Mouse (Mus musculus) lung, adult 10 weeks (tissue): ENCODE data around the gene Ddx50. TPM values are rescaled to one million over a fixed set of nuclear protein-coding genes. Genes with fewer than 3 reads are reported as not detected.

Source experiments
- polyA plus RNA-seq: library from polyadenylated mRNA; stranded (reverse); fragments of 350-450 nt; fragmentation: Illumina TruSeq; extraction: RNeasy Lipid Tissue Mini Kit (QIAGEN cat#74804); gene quantifications from one replicate; pipeline ENCODE4 v1.2.3, GENCODE M21; 2014; ENCODE audit warnings: low read depth, low replicate concordance; ENCODE audit not compliant: insufficient read depth

Ddx50 gene
- 53.1 TPM for polyA plus RNA-seq

DNA sequence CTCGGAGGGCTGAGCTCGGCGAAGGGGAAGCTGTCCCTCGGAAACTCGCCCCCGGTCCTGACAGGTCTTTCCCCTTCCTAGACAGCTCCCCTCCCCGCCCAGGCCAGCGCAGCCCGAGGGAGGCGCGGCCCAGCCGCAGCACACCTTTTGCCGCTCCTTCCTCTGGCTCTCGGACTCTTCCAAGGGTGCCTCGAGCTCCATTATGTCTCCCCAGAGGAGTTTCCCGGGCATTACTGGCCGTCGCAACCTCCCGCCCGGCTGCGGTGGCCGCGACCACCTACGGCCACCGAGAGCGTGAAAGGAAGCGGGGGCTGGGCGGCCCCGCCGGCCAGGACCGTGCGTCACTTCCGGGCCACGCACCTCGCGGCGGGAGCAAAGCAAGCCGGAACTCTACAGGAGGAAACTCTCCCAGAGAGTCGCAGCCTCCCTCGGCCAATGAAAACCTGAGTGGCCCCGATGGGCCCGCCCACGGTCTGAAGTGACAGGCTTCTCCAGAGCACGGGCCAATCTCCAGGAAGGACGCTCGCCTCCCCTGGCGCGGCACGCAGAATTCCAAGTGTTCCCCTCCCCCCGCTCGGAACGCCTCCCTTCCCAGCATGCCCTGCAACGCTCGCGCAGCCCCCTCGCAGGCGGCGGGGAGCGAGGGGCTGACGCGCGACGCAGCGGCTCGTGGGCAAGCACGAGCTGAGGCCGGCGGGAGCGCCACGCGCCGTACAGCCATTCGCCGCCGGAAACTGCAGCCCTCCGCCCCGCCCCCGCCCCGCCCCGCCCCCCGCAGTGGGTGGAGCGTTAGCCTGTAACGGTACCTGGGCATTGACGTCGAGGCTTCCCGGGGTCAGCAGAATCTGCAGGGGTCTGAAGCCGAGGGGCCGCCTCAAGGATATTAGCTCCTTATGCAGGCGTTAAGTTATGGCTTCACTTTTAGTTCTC is at the start of gene Ddx50:
TSS of gene Ddx50 (minus strand) at position 338 of the 930 bp plus-strand sequence.

DNA sequence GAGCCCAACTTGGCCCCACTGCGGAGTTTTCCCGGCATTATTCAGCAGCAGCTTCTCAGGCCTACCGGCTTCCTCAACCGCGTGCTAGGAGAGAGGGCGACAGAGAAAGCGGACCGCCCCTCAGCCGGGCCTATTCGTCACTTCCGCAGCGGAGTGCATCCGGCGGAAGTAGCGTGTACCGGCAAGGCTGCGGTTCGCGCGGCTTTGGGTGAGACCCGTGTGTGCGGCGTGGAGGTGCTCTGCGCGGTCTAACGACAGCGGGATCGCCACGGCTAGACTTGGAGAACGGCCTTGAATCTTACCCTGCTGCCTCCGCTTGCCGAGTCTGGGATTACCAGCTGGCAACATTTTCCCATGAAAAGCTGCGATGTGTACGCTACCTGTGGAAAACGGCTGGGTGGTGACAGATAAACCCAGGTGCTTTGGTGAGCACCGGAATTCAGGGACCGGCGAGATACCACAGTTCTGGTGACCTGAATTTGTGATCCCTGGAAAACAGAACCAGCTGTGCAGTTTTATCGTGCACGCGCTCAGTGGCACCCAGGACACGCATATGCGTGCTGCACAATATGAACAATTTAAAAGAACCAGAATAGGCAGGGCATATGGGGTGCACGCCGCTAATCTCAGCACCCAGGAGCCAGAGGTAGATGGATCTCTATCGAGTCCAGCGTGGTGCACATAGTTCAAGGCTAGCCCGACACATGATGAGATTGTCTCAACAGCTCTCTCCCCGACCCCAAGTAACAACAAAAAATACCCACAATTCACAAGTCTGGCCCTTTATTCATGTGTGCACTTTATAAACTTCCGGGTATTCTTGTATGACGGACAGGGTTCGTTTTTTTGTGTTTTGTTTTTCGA is 48.6 kb downstream of the Ddx50 start, which contains the start of gene Ddx21:
TSS of gene Ddx21 (minus strand) at position 105 of the 864 bp plus-strand sequence.

DNA sequence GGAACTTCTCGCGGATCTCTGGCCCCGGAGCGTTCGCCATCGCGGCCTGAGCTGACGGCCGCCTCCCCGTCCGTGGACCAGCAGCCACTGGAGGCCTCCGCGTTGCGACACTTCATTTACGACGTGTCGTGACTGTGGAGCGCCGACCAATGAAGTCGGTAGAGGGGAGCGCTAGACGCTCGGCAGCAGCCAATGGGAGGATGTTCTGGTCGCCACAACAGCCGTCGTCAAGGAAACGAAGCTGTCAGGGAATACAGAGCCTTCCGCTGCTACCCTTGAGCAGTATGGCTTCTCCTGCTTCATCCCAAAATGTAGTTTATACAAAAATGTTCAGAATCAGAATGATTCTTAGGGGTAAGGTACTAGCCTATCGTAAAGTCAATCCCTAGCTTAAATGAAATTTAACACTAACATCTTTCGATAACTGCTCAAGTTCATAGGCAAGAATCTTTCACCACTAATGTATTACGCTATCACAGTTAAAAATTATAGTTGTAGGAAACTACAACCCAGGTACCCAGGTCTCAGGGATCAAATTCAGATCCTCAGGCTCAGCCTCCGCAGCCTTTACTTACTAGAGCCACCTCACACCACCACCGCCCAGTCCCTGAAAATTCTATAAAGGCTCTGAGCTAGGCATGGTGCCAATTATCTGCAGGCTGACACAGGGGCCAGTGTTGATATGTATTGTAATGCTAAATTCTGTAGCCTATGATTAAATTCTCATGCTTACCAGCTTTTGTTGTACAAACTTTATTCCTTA is 72.5 kb downstream of the Ddx50 start, which contains the start of gene Kif1bp:
TSS of gene Kif1bp (minus strand) at position 120 of the 763 bp plus-strand sequence.

Other genes with a start within 250 kb of the Ddx50 start
- gene Hkdc1, start 228.7 kb downstream of the Ddx50 start, polyA plus RNA-seq: 3.0 TPM
- gene 4930507D05Rik, start 201.7 kb downstream of the Ddx50 start, polyA plus RNA-seq: not detected
- 8.4 TPM for gene Supv3l1, start 201.5 kb downstream of the Ddx50 start, polyA plus RNA-seq
- gene Vps26a, start 164.4 kb downstream of the Ddx50 start, polyA plus RNA-seq: 33.3 TPM
- gene Srgn, start 123.8 kb downstream of the Ddx50 start, polyA plus RNA-seq: 199 TPM
- 24.5 TPM for gene Kif1bp, start 72.8 kb downstream of the Ddx50 start, polyA plus RNA-seq
- gene Ddx21, start 48.9 kb downstream of the Ddx50 start, polyA plus RNA-seq: 16.6 TPM
- 3.1 TPM for gene Stox1, start 74.9 kb upstream of the Ddx50 start, polyA plus RNA-seq
- gene Ccar1, start 141.1 kb upstream of the Ddx50 start, polyA plus RNA-seq: 14.0 TPM